Mouse (Mus musculus): Measurements from ENCODE around the gene Plagl1. TPM values are rescaled to one million over a fixed set of nuclear protein-coding genes. Genes with fewer than 3 reads are reported as not detected.

Plagl1 gene
- polyA plus RNA-seq, 2 experiments: 354 to 841 TPM

DNA sequence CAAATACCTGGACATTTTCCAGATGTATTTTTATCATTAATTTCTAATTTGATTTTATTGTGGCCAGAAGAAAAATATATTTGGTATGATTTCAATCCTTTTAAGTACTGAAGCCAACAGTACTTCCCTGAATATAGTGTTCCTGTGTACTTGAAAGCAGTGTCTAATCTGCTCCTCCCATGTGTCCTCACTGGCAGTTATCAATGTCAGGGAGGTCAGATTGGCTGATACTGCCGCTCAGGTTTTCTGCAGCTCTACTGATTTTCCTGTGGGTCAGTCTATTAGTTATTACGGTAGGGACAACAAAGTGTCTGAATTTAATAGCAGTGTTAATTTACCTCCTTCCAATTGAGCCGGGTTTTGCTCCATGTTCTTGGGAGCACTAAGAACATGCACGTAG, 101.7 kb downstream of the Plagl1 start:
- WGBS: 58% methylated on average over 4 of the region's 4 CpGs

DNA sequence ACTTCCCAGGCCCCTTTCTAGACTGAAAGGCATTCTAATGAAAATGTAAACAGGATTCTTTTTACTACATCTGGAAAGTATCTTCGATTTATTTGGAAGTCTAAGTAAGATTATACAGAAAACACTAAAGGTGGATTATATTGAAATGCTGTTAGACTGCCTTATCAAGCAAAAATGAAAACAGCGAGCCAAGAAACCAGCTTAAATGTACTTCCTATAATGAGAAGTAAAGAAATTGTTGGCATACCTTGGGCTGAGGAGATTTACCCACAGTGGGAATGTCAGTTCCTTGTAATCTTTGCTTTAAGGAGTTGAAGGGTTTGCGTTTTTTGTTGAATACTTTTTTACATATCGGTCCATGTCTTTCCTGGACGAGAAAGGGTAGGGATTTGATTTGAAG, 108.2 kb downstream of the Plagl1 start:
- Histone ChIP-seq H3K27me3 (ENCODE audit: control insufficient read depth, insufficient read depth, low read length) (no peaks in the 10 kb centered on the region), H3K36me3 (ENCODE audit: control insufficient read depth, insufficient read depth, low read length) (no peaks in the 10 kb centered on the region), H3K4me1 (ENCODE audit: control insufficient read depth, insufficient read depth, low read length) (peaks cover 34% of the 10 kb centered on the region), H3K4me2 (replicated peaks; ENCODE audit: low read depth, low read length, severe bottlenecking) (no peak overlapping the region), H3K9me3 (ENCODE audit: control insufficient read depth, low read length) (no peaks in the 10 kb centered on the region), H3K9ac (ENCODE audit: low read depth, low read length, severe bottlenecking) (no peak overlapping the region), H3K4me3 (replicated peaks; ENCODE audit: low read length) (no peak overlapping the region), H3K27ac (replicated peaks; ENCODE audit: low read depth, low read length) (0 out of 2 replicates have a peak overlapping the region, but pooled peaks have one; percentile 5)
- ATAC-seq (ENCODE audit: low FRiP score, low read depth) (no peak), DNase-seq (ENCODE audit: low spot score) (peak; percentile 57)
- WGBS: 66% methylated on average over 5 of the region's 5 CpGs
- TF ChIP-seq POLR2A (IDR thresholded peaks at IDR 0.05; ENCODE audit: borderline replicate concordance, extremely low read depth, insufficient read depth, insufficient read length): no peak

More for the DNA sequence above, 101.7 kb downstream of the Plagl1 start:
- DNase-seq (ENCODE audit: low spot score): no peak
- no peaks in the 10 kb centered on the region for H3K4me1 ChIP-seq (ENCODE audit: control insufficient read depth, insufficient read depth, low read length)
- TF ChIP-seq POLR2A (IDR thresholded peaks at IDR 0.05; ENCODE audit: borderline replicate concordance, extremely low read depth, insufficient read depth, insufficient read length): no peak
- H3K4me2 ChIP-seq (replicated peaks; ENCODE audit: low read depth, low read length, severe bottlenecking): no peak overlapping the region
- no peaks in the 10 kb centered on the region for H3K27me3 ChIP-seq (ENCODE audit: control insufficient read depth, insufficient read depth, low read length)
- no peaks in the 10 kb centered on the region for H3K9me3 ChIP-seq (ENCODE audit: control insufficient read depth, low read length)
- no peak overlapping the region for H3K9ac ChIP-seq (ENCODE audit: low read depth, low read length, severe bottlenecking)
- ATAC-seq (ENCODE audit: low FRiP score, low read depth): no peak
- no peak overlapping the region for H3K27ac ChIP-seq (replicated peaks; ENCODE audit: low read depth, low read length)
- H3K36me3 ChIP-seq (ENCODE audit: control insufficient read depth, insufficient read depth, low read length): no peaks in the 10 kb centered on the region
- H3K4me3 ChIP-seq (replicated peaks; ENCODE audit: low read length): no peak overlapping the region

DNA sequence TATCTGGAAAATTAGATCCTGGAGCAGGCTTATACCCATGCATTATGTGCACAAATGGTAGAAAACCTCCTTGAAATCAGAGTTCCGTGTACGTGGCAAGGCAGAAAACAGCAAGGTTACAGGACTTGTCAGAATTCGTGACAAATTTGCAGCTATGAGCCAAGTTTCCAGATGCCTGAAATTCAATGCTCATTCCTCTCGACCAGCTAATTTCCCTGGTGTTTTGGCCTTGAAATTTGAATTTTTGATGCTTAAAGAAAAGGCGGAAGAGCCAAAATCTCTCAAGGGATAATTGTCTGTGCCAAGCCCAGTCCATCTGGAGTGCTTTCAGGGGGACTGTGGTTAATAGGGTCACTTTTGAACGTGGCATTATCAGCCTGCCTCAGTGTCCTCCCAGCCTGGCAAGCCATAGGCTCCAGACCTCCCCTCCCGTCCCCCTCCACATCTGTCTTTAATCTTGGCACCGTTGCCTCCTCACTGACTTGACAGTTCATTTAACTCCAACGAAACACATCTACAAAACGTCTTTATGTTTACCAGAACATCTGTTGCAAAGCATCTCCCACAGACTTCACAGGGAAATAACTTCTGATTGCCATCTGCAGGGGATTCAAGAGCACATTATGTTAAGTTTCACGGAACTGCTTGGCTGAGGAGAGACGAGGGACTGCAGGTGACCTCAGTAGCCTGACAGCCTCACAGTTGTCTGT, 110.6 kb downstream of the Plagl1 start:
- no peak for TF ChIP-seq POLR2A (IDR thresholded peaks at IDR 0.05; ENCODE audit: borderline replicate concordance, extremely low read depth, insufficient read depth, insufficient read length)
- Histone ChIP-seq H3K4me1 (ENCODE audit: control insufficient read depth, insufficient read depth, low read length) (peaks cover 34% of the 10 kb centered on the region), H3K9me3 (ENCODE audit: control insufficient read depth, low read length) (no peaks in the 10 kb centered on the region), H3K27me3 (ENCODE audit: control insufficient read depth, insufficient read depth, low read length) (no peaks in the 10 kb centered on the region), H3K36me3 (ENCODE audit: control insufficient read depth, insufficient read depth, low read length) (0 out of 2 replicates have a peak, but pooled peaks cover 4% of the 10 kb centered on the region), H3K4me2 (replicated peaks; ENCODE audit: low read depth, low read length, severe bottlenecking) (no peak overlapping the region), H3K9ac (ENCODE audit: low read depth, low read length, severe bottlenecking) (no peak overlapping the region), H3K4me3 (replicated peaks; ENCODE audit: low read length) (no peak overlapping the region), H3K27ac (replicated peaks; ENCODE audit: low read depth, low read length) (peak overlapping the region; percentile 1; the same call in 1 of the 2 replicates)
- 12% methylated on average over 12 of the region's 12 CpGs for WGBS
- ATAC-seq (ENCODE audit: low FRiP score, low read depth) (peak; percentile 76), DNase-seq (ENCODE audit: low spot score) (peak; percentile 91)

DNA sequence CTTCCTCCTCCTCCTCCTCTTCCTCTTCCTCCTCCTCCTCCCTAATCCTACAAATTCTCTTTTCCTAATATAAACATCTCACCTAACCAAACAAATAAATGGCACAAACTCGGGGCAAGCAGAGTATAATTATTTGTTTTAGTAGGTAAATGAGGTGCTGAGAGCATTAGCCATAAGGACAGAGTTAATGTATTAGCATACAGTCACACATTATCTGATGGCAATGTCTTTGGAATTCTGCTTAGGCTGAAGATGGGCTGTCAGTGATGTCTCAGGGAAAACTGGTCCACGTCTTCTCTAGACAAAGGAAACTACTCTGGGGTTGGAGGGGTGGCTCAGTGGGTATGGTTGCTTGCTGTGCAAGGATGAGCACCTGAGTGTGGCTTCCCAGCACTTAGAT, 111.2 kb downstream of the Plagl1 start:
- Histone ChIP-seq H3K27me3 (ENCODE audit: control insufficient read depth, insufficient read depth, low read length) (no peaks in the 10 kb centered on the region), H3K4me2 (replicated peaks; ENCODE audit: low read depth, low read length, severe bottlenecking) (no peak overlapping the region), H3K36me3 (ENCODE audit: control insufficient read depth, insufficient read depth, low read length) (0 out of 2 replicates have a peak, but pooled peaks cover 9% of the 10 kb centered on the region), H3K9ac (ENCODE audit: low read depth, low read length, severe bottlenecking) (no peak overlapping the region), H3K4me1 (ENCODE audit: control insufficient read depth, insufficient read depth, low read length) (peaks cover 34% of the 10 kb centered on the region), H3K27ac (replicated peaks; ENCODE audit: low read depth, low read length) (peak overlapping the region; percentile 1), H3K9me3 (ENCODE audit: control insufficient read depth, low read length) (no peaks in the 10 kb centered on the region), H3K4me3 (replicated peaks; ENCODE audit: low read length) (no peak overlapping the region)
- no peak for TF ChIP-seq POLR2A (IDR thresholded peaks at IDR 0.05; ENCODE audit: borderline replicate concordance, extremely low read depth, insufficient read depth, insufficient read length)
- no peak for ATAC-seq (ENCODE audit: low FRiP score, low read depth)
- WGBS: 40% methylated on average over 2 of the region's 2 CpGs
- no peak for DNase-seq (ENCODE audit: low spot score)

DNA sequence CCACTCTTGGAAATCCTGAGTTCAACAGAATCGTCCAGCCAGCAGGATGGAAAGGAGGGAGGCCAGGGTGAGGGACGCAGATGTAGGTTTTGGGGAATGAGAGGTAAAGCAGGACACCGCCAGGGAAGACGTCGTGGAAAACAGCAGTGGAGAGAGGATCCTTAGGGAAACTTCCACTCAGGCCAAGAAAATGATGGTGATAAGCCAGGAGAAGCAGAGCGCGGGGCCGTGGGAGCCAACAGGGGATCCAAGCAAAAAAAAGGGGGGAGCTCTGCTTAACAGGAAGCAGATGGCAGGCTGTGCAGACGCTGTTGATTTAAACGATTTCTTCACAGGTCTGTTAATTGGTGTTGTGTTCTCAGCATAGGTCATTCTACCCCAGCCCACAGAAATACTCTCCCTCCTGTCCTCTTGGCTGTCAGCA, 112.5 kb downstream of the Plagl1 start:
- ATAC-seq (ENCODE audit: low FRiP score, low read depth) (peak; percentile 54), DNase-seq (ENCODE audit: low spot score) (peak; percentile 83)
- H3K27ac ChIP-seq (replicated peaks; ENCODE audit: low read depth, low read length): peak overlapping the region; percentile 50
- H3K27me3 ChIP-seq (ENCODE audit: control insufficient read depth, insufficient read depth, low read length): no peaks in the 10 kb centered on the region
- peaks cover 34% of the 10 kb centered on the region for H3K4me1 ChIP-seq (ENCODE audit: control insufficient read depth, insufficient read depth, low read length)
- H3K4me2 ChIP-seq (replicated peaks; ENCODE audit: low read depth, low read length, severe bottlenecking): peak overlapping the region; percentile 23; the same call in 1 of the 2 replicates
- H3K4me3 ChIP-seq (replicated peaks; ENCODE audit: low read length): no peak overlapping the region
- no peak for TF ChIP-seq POLR2A (IDR thresholded peaks at IDR 0.05; ENCODE audit: borderline replicate concordance, extremely low read depth, insufficient read depth, insufficient read length)
- no peaks in the 10 kb centered on the region for H3K9me3 ChIP-seq (ENCODE audit: control insufficient read depth, low read length)
- peaks cover 20% of the 10 kb centered on the region; the same call in 1 of the 2 replicates for H3K36me3 ChIP-seq (ENCODE audit: control insufficient read depth, insufficient read depth, low read length)
- WGBS: 21% methylated on average over 10 of the region's 10 CpGs
- H3K9ac ChIP-seq (ENCODE audit: low read depth, low read length, severe bottlenecking): no peak overlapping the region
